Mouse (Mus musculus): ENCODE data around the gene Mapkap1. TPM values are rescaled to one million over a fixed set of nuclear protein-coding genes. Genes with fewer than 3 reads are reported as not detected.
"Not testable (repeated sequence)": the region's sequence is repeated elsewhere in the genome, so short reads cannot be mapped to it uniquely, and the experiment has no call there.

The Mapkap1 gene
- total RNA-seq, 1 experiment from 2014 or later: 57.3 TPM

DNA sequence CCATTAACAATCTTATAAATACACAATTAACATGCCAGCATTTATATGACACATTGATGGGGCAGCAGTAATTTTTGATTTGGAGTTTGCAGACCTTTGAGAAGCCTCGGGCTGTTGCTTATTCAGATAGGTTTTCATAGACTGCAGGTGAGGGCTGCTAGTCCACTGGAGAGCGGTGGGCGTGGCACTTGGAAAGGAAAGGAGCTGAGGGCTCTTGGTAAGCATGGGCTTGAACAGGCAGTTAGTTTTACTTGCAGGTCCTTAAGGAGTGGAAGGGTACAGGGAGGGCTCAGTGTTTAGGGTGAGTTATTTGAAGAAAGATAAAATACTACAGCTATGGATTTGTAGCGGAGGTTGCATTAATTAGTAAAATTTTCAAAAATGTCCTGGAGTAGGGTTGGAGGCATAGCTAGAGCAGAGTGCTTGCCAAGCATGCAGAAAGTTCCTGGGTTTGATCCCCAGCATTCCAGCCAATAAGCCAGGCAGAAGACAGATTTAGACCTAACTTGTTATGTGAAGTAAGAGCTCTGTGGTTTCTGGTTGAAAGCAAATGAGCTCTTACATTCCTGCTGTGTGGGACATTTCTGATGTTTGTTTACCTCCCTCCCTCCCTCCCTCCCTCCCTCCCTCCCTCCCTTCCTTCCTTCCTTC is 19.1 kb downstream of the Mapkap1 start:
- ATAC-seq (ENCODE audit: extremely low read depth, insufficient number of reproducible peaks, low FRiP score, poor library complexity, severe bottlenecking): no peak

- ATAC-seq (ENCODE audit: extremely low read depth, insufficient number of reproducible peaks, low FRiP score, poor library complexity, severe bottlenecking): no peak
These were observed 24.1 kb downstream of the Mapkap1 start for GRCm38 (mm10) chr2:34430663-34431062.

GRCm38 (mm10) chr2:34431701-34432372 is 25.3 kb downstream of the Mapkap1 start:
- no peak for ATAC-seq (ENCODE audit: extremely low read depth, insufficient number of reproducible peaks, low FRiP score, poor library complexity, severe bottlenecking)

GRCm38 (mm10) chr2:34432887-34433286 is 26.3 kb downstream of the Mapkap1 start:
- not testable (repeated sequence) for ATAC-seq (ENCODE audit: extremely low read depth, insufficient number of reproducible peaks, low FRiP score, poor library complexity, severe bottlenecking)

- ATAC-seq (ENCODE audit: extremely low read depth, insufficient number of reproducible peaks, low FRiP score, poor library complexity, severe bottlenecking): no peak
These were observed 29.8 kb downstream of the Mapkap1 start for GRCm38 (mm10) chr2:34436321-34436720.

GRCm38 (mm10) chr2:34448756-34449155 is 42.2 kb downstream of the Mapkap1 start:
- ATAC-seq (ENCODE audit: extremely low read depth, insufficient number of reproducible peaks, low FRiP score, poor library complexity, severe bottlenecking): no peak

DNA sequence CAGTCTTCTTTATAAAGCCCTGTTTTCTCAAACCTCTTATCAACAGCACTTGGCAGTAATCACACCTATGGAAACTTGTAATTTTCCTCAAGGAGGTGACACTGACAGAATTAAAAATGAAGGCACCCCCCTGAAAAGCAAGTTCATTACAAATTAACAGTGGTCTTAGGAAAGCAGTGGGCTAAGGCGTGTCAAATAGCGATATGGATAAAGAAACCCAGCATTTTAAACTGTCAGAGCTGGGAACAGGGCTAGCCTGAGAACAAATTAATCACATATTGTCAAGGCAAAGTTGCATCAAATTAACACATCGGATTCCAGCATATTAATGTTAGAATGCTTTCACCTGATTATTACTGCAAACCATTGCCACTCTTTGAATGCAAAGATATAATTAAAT is 55.9 kb downstream of the Mapkap1 start:
- no peak for ATAC-seq (ENCODE audit: extremely low read depth, insufficient number of reproducible peaks, low FRiP score, poor library complexity, severe bottlenecking)

- ATAC-seq (ENCODE audit: extremely low read depth, insufficient number of reproducible peaks, low FRiP score, poor library complexity, severe bottlenecking): no peak
These were observed 62.1 kb downstream of the Mapkap1 start for GRCm38 (mm10) chr2:34468559-34469141.

DNA sequence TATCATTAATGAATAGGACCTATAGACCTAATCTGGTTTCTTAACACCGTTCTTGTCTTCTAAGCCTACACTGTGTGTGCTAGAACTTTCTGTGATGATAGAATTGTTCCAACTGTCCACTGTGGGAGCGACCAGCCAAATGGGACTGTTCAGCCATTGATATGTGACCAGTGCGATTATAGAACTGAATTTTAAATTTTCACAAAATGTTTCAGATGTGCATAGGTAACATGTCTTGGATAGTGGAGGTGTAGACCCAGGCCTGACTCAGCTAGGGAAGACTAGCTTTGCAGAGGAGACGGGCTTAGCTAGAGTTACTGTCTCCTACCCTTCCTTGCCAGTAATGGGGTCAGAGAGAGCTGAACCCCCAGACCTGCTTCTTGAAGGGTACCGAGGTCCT is 62.8 kb downstream of the Mapkap1 start:
- no peak for ATAC-seq (ENCODE audit: extremely low read depth, insufficient number of reproducible peaks, low FRiP score, poor library complexity, severe bottlenecking)

DNA sequence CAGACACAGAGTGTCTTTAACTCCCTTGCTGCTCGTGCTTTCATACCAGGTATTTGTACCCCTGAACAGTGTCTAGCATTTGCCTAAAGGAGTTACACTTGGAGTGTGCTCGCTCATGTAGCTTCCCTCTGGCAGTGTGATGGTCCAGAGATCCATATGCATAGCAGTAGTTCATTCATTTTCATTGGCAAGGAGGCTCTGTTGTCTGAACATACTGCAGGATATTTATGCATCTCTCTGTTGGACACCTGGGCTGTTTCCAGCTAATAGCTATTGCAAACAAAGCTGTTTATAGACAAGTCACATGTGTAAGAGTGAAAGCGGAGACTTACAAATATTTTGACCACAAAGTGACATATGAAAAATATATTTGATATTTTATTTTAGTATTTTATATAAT is 67.2 kb downstream of the Mapkap1 start:
- ATAC-seq (ENCODE audit: extremely low read depth, insufficient number of reproducible peaks, low FRiP score, poor library complexity, severe bottlenecking): no peak

- no peak for ATAC-seq (ENCODE audit: extremely low read depth, insufficient number of reproducible peaks, low FRiP score, poor library complexity, severe bottlenecking)
These were observed 74.8 kb downstream of the Mapkap1 start for GRCm38 (mm10) chr2:34481401-34481800.

- ATAC-seq (ENCODE audit: extremely low read depth, insufficient number of reproducible peaks, low FRiP score, poor library complexity, severe bottlenecking): no peak
These were observed 75.5 kb downstream of the Mapkap1 start for GRCm38 (mm10) chr2:34482102-34482501.

GRCm38 (mm10) chr2:34482531-34482930 is 76.0 kb downstream of the Mapkap1 start:
- no peak for ATAC-seq (ENCODE audit: extremely low read depth, insufficient number of reproducible peaks, low FRiP score, poor library complexity, severe bottlenecking)

DNA sequence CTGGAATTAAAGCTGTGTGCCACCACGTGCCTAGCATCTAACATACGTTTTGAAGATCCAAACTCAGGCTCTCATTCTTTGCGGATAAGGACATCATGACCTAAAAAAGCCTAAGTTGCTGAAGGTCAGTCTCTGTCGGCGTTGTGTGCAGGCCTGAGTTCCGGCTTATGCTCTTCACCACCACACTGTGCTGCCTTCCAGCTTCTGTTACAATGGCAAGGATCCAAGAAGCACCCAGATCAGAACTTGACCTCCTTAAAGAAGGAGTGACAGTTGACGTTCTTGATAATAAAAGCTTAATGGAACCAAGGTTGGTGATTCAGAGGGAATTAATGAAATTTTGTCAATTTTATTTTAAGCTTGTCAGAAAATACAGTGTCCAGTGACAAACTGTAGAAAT is 80.7 kb downstream of the Mapkap1 start:
- ATAC-seq (ENCODE audit: extremely low read depth, insufficient number of reproducible peaks, low FRiP score, poor library complexity, severe bottlenecking): no peak

- ATAC-seq (ENCODE audit: extremely low read depth, insufficient number of reproducible peaks, low FRiP score, poor library complexity, severe bottlenecking): no peak
These were observed 97.6 kb downstream of the Mapkap1 start for GRCm38 (mm10) chr2:34503975-34504730.

- ATAC-seq (ENCODE audit: extremely low read depth, insufficient number of reproducible peaks, low FRiP score, poor library complexity, severe bottlenecking): not testable (repeated sequence)
These were observed 99.6 kb downstream of the Mapkap1 start for GRCm38 (mm10) chr2:34506162-34506561.

- ATAC-seq (ENCODE audit: extremely low read depth, insufficient number of reproducible peaks, low FRiP score, poor library complexity, severe bottlenecking): no peak
These were observed 103.3 kb downstream of the Mapkap1 start for GRCm38 (mm10) chr2:34509856-34510255.

- ATAC-seq (ENCODE audit: extremely low read depth, insufficient number of reproducible peaks, low FRiP score, poor library complexity, severe bottlenecking): no peak
These were observed 108.7 kb downstream of the Mapkap1 start for GRCm38 (mm10) chr2:34515263-34515662.

- ATAC-seq (ENCODE audit: extremely low read depth, insufficient number of reproducible peaks, low FRiP score, poor library complexity, severe bottlenecking): no peak
These were observed 111.5 kb downstream of the Mapkap1 start for GRCm38 (mm10) chr2:34518083-34518482.

- ATAC-seq (ENCODE audit: extremely low read depth, insufficient number of reproducible peaks, low FRiP score, poor library complexity, severe bottlenecking): no peak
These were observed 112.0 kb downstream of the Mapkap1 start for GRCm38 (mm10) chr2:34518526-34518925.
